Mouse (Mus musculus): ENCODE data around the gene Tnrc6c. TPM values are rescaled to one million over a fixed set of nuclear protein-coding genes. Genes with fewer than 3 reads are reported as not detected.

Tnrc6c gene
- polyA plus RNA-seq, 1 experiment from 2014 or later: 31.7 TPM

DNA sequence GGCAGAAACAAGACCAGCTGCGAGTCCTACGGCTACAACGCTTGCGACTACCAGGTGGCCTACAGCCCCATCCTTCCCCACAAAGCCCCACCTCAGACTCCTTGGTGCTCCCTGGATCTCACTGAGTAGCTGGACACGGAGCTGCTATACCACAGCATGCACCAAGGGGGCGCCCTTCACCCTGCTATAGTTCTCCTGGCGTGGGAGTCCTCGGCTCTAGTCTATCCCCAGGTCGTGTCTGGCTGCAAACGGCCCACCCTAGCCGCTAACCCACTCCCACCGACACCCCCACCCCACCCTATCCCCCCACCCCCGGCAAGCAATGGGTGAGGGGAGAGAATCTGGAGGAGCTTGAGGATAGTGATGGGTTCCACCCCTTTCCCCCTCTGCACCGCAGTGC is 136.2 kb downstream of the Tnrc6c start:
- Histone ChIP-seq H3K9me3 (no peaks in the 10 kb centered on the region), H3K4me3 (replicated peaks) (no peak overlapping the region), H3K9ac (replicated peaks) (no peak overlapping the region), H3K36me3 (no peaks in the 10 kb centered on the region), H3K27ac (no peak overlapping the region), H3K4me2 (replicated peaks) (no peak overlapping the region), H3K27me3 (peaks cover 35% of the 10 kb centered on the region), H3K4me1 (replicated peaks) (peaks cover 5% of the 10 kb centered on the region; the same call in 1 of the 2 replicates)
- peak; percentile 34; the same call in 1 of the 2 replicates for ATAC-seq
- WGBS: 5% methylated on average over 14 of the region's 14 CpGs

- WGBS: 32% methylated on average over 23 of the region's 23 CpGs
- peak; percentile 15; the same call in 1 of the 2 replicates for ATAC-seq
- H3K4me2 ChIP-seq (replicated peaks): no peak overlapping the region
These were observed 136.8 kb downstream of the Tnrc6c start for GRCm38 (mm10) chr11:117790703-117791440.

GRCm38 (mm10) chr11:117791441-117791761 is 137.3 kb downstream of the Tnrc6c start:
- WGBS: 90% methylated on average over 9 of the region's 9 CpGs
- no peaks in the 10 kb centered on the region for H3K9me3 ChIP-seq
- peaks cover 35% of the 10 kb centered on the region for H3K27me3 ChIP-seq
- H3K4me1 ChIP-seq (replicated peaks): peaks cover 5% of the 10 kb centered on the region; the same call in 1 of the 2 replicates
- no peak overlapping the region for H3K4me3 ChIP-seq (replicated peaks)
- no peaks in the 10 kb centered on the region for H3K36me3 ChIP-seq
- H3K9ac ChIP-seq (replicated peaks): no peak overlapping the region
- no peak overlapping the region for H3K4me2 ChIP-seq (replicated peaks)
- no peak for ATAC-seq
- H3K27ac ChIP-seq: no peak overlapping the region

More at GRCm38 (mm10) chr11:117790703-117791440, 136.8 kb downstream of the Tnrc6c start:
- Histone ChIP-seq H3K36me3 (no peaks in the 10 kb centered on the region), H3K4me3 (replicated peaks) (no peak overlapping the region), H3K27ac (no peak overlapping the region), H3K9ac (replicated peaks) (no peak overlapping the region), H3K27me3 (peaks cover 35% of the 10 kb centered on the region), H3K9me3 (no peaks in the 10 kb centered on the region), H3K4me1 (replicated peaks) (peaks cover 5% of the 10 kb centered on the region; the same call in 1 of the 2 replicates)

- Histone ChIP-seq H3K9me3 (no peaks in the 10 kb centered on the region), H3K4me3 (replicated peaks) (no peak overlapping the region), H3K27me3 (peaks cover 35% of the 10 kb centered on the region), H3K4me2 (replicated peaks) (peak overlapping the region; percentile 9; the same call in 1 of the 2 replicates), H3K9ac (replicated peaks) (0 out of 2 replicates have a peak overlapping the region, but pooled peaks have one; percentile 28), H3K4me1 (replicated peaks) (peaks cover 5% of the 10 kb centered on the region; the same call in 1 of the 2 replicates), H3K27ac (no peak overlapping the region), H3K36me3 (no peaks in the 10 kb centered on the region)
- ATAC-seq: no peak
- 11% methylated on average over 22 of the region's 22 CpGs for WGBS
These were observed 138.3 kb downstream of the Tnrc6c start for GRCm38 (mm10) chr11:117792281-117792888.

GRCm38 (mm10) chr11:117794035-117794551 is 140.0 kb downstream of the Tnrc6c start:
- no peak overlapping the region for H3K4me2 ChIP-seq (replicated peaks)
- no peaks in the 10 kb centered on the region for H3K36me3 ChIP-seq
- 58% methylated on average over 4 of the region's 4 CpGs for WGBS
- H3K27ac ChIP-seq: no peak overlapping the region
- H3K9me3 ChIP-seq: no peaks in the 10 kb centered on the region
- no peak for ATAC-seq
- H3K4me3 ChIP-seq (replicated peaks): no peak overlapping the region
- peaks cover 35% of the 10 kb centered on the region for H3K27me3 ChIP-seq
- H3K4me1 ChIP-seq (replicated peaks): peaks cover 5% of the 10 kb centered on the region; the same call in 1 of the 2 replicates
- no peak overlapping the region for H3K9ac ChIP-seq (replicated peaks)

- 51% methylated on average over 5 of the region's 5 CpGs for WGBS
- Histone ChIP-seq H3K4me2 (replicated peaks) (no peak overlapping the region), H3K4me1 (replicated peaks) (peaks cover 5% of the 10 kb centered on the region; the same call in 1 of the 2 replicates), H3K27me3 (peaks cover 13% of the 10 kb centered on the region), H3K27ac (no peak overlapping the region), H3K4me3 (replicated peaks) (no peak overlapping the region), H3K9ac (replicated peaks) (no peak overlapping the region), H3K9me3 (no peaks in the 10 kb centered on the region), H3K36me3 (no peaks in the 10 kb centered on the region)
- no peak for ATAC-seq
These were observed 142.9 kb downstream of the Tnrc6c start for GRCm38 (mm10) chr11:117796954-117797353.

DNA sequence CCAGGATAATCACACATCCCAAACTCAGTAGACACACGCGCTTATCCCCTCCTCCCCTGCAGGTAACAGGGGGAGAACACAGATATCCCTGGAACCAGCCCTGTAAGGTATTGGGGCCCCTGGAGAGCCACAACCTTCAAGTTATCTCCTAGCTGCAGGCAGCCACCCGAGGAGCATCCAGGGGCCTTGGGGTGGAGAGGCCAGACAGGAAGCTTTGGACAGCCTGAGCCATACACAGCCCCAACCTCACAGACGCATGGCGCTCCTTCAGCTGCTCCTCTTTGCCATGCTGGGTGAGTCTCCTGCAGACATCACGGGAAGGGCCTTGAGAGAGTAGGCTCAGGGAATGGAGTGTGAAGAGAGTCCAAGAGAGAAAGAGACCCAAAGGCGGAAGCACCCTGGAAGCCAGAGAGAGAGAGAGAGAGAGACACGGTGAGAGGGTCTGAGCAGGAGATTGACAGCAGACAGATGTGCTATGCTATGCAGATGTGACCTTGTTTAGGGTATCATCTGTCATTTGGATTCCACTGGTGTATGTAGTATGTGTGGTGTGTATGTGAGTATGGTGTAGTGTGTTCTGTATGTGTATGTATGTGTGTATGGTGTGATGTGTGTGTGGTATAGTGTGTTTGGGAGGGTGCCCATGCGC is 143.5 kb downstream of the Tnrc6c start, which contains the start of gene 6030468B19Rik:
TSS of gene 6030468B19Rik (plus strand) at position 150 of the 649 bp plus-strand sequence.
- H3K4me1 ChIP-seq (replicated peaks): peaks cover under 1% of the 10 kb centered on the region; the same call in 1 of the 2 replicates
- no peak within 1 kb of the TSS for H3K9ac ChIP-seq (replicated peaks)
- H3K27me3 ChIP-seq: peaks cover 6% of the 10 kb centered on the region; the same call in 1 of the 2 replicates
- H3K4me2 ChIP-seq (replicated peaks): no peak within 1 kb of the TSS
- H3K4me3 ChIP-seq (replicated peaks): no peak within 1 kb of the TSS
- no peaks in the 10 kb centered on the region for H3K36me3 ChIP-seq
- no peaks in the 10 kb centered on the region for H3K9me3 ChIP-seq
- no peak for ATAC-seq
- WGBS: 68% methylated on average over 9 of the region's 9 CpGs
- no peak within 1 kb of the TSS for H3K27ac ChIP-seq

GRCm38 (mm10) chr11:117798160-117798541 is 144.1 kb downstream of the Tnrc6c start:
- H3K4me1 ChIP-seq (replicated peaks): no peaks in the 10 kb centered on the region
- no peak overlapping the region for H3K4me2 ChIP-seq (replicated peaks)
- H3K27ac ChIP-seq: no peak overlapping the region
- no peak for ATAC-seq
- H3K36me3 ChIP-seq: no peaks in the 10 kb centered on the region
- WGBS: 66% methylated on average over 2 of the region's 2 CpGs
- no peak overlapping the region for H3K9ac ChIP-seq (replicated peaks)
- peaks cover 4% of the 10 kb centered on the region; the same call in 1 of the 2 replicates for H3K27me3 ChIP-seq
- no peak overlapping the region for H3K4me3 ChIP-seq (replicated peaks)
- no peaks in the 10 kb centered on the region for H3K9me3 ChIP-seq

DNA sequence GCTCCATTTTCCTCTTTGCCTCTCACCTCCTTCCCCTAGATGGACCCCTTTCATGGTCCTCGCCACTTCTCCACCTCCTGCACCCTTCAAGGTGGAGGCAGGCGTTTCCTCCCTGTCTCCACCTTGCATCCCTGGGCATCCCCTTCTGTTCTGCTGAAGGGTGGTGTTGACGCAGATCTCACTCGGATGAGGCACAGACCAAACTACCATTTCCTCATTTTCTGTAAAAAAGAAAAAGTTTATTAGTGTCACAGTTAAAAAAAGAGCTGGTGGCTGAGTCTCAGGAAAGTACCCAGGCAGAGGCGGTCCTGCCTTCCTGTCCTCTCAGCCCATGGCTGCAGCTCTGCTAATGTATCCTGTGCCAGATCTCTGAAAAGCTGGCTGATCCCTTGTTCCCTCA is 145.1 kb downstream of the Tnrc6c start:
- no peak overlapping the region for H3K4me2 ChIP-seq (replicated peaks)
- H3K4me1 ChIP-seq (replicated peaks): no peaks in the 10 kb centered on the region
- H3K36me3 ChIP-seq: no peaks in the 10 kb centered on the region
- H3K9me3 ChIP-seq: no peaks in the 10 kb centered on the region
- 75% methylated on average over 5 of the region's 5 CpGs for WGBS
- no peak for ATAC-seq
- no peak overlapping the region for H3K9ac ChIP-seq (replicated peaks)
- H3K4me3 ChIP-seq (replicated peaks): no peak overlapping the region
- H3K27me3 ChIP-seq: no peaks in the 10 kb centered on the region
- no peak overlapping the region for H3K27ac ChIP-seq

DNA sequence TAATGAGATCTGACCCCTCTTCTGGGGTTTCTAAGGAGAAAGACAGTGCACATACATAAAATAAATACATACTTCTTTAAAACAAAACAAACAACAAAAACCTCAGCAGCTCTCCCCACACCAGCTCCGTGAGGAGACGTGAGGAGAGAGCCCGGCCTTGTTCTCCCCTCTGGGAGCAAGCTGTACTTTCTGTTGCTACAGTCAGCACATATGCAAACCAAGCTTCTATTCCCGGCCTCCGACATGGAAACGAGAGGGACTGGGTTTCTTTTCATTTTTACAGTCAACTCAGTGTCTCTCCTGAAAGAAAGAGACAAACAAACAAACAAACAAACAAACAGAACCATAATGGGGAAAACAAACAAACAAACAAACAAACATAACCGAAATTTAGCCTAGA is 145.9 kb downstream of the Tnrc6c start:
- Histone ChIP-seq H3K4me2 (replicated peaks) (no peak overlapping the region), H3K4me3 (replicated peaks) (no peak overlapping the region), H3K36me3 (no peaks in the 10 kb centered on the region), H3K9me3 (no peaks in the 10 kb centered on the region), H3K9ac (replicated peaks) (no peak overlapping the region), H3K4me1 (replicated peaks) (no peaks in the 10 kb centered on the region), H3K27me3 (no peaks in the 10 kb centered on the region), H3K27ac (no peak overlapping the region)
- 86% methylated on average over 7 of the region's 7 CpGs for WGBS
- no peak for ATAC-seq

DNA sequence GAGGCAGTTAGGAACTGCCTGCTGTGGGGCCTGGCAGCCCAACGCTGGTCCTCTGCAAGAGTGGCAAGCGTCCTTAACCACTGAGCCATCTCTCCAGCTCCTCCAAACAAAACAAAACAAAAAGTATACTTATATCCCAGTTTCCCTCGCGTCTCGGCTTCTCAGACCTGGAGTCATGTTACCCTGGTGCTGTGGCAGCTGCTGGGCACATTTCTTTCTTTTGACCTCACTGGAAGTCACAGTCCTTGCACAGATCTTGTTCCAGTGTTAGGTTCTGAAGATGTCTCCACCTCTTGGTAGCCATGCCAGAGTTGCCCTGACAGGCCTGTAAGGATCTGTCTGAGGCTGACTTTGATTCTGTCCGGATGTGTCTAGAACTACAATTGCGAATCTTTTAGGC is 147.6 kb downstream of the Tnrc6c start:
- no peak overlapping the region for H3K4me2 ChIP-seq (replicated peaks)
- no peak overlapping the region for H3K9ac ChIP-seq (replicated peaks)
- no peak for ATAC-seq
- H3K36me3 ChIP-seq: no peaks in the 10 kb centered on the region
- H3K4me1 ChIP-seq (replicated peaks): no peaks in the 10 kb centered on the region
- WGBS: 80% methylated on average over 7 of the region's 7 CpGs
- no peak overlapping the region for H3K27ac ChIP-seq
- no peaks in the 10 kb centered on the region for H3K9me3 ChIP-seq
- H3K27me3 ChIP-seq: no peaks in the 10 kb centered on the region
- H3K4me3 ChIP-seq (replicated peaks): no peak overlapping the region

Measured in midbrain, embryonic 13.5 days (tissue).